Mouse (Mus musculus) ovary, postnatal 14 days (tissue): ENCODE data around the gene Dgkg.

Experiments used
- DNase-seq: peaks from one replicate; pipeline ENCODE4 v3.0.0; 2022; ENCODE audit warnings: low spot score

Gene Dgkg

DNA sequence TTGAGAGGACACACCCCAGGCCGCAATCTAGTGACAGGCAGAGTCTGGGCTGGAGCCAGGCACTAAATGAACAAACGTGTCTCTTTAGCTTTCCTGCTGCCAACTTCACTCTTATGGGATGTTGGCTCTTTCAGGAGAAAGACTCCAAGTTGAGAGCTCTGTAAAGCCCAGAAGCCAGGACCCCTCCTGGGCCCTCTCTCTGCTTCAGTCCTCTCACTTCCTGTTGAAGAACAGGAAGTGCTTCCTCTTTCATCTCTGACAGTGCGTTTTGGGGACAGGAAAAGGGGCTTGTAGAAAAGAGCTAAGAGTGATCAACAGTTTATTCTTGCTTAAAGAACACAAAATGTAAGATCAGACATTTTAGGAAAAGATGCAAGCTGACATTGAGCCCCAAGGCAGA is 159.0 kb downstream of the Dgkg start:
- DNase-seq = no peak

DNA sequence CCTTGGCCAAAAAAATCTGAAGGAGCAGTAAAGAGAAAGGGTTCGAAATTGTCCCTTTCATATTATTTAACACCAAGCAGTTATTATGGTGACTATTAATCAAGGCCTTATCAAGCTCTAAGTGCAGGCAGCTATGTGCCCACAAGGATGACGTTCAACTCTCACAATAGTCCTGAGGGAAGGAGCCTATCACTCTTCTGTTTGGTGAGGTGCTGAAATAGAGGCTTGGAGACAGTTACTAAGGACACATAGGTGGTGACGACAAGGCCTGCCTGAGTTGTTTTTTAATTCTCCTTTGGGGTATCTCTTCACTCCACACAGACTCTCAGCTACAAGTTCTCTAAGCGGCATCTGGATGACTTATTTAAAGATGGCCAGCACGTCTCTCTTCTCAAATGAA is 161.8 kb downstream of the Dgkg start:
- no peak for DNase-seq

DNA sequence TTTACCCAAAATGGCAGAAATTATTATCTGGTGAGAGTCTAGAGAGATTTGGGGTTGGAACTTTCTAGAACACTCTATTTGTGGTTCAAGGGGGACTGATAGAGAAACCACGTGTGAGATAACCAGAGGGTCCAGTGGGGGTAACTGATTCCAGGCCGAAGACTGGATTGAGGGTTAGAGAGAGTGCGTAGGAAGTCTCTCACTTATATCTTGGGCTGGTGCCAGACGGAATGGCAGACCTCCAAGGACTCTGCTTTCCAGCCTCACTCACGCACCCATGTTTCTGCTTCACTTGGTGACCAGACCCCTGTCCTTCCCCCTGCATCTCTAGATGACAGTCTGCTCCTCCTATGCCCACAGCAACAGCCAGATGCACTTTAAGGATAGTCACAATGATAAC is 162.2 kb downstream of the Dgkg start:
- DNase-seq = no peak

DNA sequence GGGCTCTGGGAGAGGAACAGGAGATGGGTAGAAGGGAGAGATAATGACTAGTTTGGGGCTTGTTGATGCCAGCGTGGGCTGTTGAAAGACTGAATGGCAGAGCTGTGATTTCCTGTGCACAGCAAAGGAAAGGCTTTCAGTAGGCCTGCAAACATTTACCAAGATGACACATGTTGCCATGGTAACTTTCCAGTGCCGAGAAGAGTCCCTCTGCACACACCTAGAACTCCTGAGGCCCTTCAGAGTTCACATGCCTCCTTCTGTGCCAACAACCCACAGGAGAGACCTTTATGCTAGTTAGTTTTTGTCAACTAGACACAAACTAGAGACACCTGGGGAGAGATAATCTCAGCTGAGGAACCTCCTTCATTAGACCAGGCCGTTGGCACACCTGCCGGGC is 163.6 kb downstream of the Dgkg start:
- no peak for DNase-seq

DNA sequence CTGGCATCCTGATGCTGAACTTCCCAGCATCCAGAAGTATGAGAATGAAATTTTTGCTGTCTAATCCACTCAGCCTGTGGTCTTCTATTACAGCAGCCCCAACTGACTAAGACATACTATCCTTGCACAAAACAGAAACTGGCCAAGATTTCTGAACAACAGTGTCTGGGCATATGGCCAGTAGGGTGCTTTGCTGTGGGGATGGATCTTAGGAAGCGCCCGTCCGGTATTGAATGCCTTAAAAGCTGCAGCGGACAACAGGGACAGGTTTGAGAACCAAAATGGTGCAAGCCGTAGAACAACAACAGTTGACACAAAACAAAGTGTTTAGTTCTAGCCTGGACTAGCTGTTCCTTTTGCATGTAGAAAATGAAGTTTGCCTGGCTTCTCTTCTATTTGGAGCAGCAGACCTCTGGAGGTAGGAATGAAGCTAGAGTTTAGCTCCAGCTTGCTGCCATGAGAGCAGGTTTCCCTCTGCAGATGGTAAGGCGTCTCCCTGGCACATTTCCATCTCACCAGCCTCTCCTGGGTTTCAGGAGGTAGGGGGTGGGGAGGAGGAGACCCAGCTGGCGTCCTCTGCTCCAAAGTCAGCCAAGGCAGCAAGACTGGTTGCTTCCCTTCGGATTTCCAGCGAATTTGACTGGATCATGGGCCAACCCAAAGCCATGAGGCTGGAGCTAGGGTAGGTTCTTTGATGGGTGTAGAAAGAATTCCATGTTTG is 165.4 kb downstream of the Dgkg start:
- DNase-seq = no peak

DNA sequence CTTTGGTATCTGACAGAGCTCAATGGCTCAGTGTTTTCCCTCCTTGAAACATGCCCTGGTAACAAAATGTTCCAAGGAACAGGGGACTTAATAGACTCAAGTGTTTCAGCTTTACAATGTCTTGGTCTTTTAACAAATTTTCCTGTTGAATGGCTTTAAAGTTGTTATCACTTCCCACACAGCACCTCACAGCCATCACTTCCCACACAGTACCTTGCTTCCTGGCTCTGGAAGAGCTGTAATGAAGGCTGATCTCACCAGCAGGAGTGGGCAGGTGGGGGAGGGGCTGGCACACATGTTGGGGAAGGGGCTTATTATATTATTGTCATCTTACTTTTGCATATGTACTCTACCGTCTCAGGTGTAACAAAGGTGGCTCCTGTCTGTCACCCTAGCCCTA is 173.1 kb downstream of the Dgkg start:
- DNase-seq = no peak

DNA sequence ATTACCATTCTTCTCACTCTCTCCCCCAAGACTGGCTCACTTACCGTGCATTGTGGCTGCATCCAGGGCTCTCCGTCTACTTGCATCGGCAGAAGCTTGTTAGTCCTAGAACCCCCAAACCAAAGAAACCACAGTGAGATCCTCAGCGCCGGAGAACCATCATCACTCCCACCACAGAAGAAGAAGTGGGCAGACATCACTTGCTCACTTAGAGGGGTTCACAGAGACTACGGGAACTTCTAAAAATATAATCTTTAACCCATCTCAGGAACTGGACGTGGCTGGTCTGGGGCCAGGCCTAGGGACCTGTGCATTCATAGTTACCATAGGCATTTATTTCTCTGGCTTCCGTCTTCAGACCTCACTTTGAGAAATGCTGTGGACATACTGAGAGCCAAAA is 177.7 kb downstream of the Dgkg start:
- DNase-seq = no peak

DNA sequence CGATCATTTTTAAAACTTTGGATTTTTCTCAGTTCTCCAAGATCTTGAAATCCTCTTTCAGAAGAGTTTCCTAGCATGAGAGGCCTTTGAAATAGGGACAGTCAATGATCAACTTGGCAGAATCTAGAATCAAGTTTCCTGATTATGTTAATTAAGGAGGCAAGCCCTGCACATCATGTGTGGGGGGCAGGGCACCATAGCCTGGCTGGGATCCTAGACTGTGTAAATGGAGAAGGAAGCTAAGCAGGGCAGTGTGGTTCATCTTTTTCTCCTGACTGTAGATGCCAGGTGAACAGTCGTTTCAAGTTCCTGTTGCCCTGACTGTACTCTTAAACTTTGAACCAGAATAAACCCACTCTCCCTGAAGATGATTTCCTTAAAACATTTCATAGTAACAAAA is 185.3 kb downstream of the Dgkg start:
- no peak for DNase-seq

DNA sequence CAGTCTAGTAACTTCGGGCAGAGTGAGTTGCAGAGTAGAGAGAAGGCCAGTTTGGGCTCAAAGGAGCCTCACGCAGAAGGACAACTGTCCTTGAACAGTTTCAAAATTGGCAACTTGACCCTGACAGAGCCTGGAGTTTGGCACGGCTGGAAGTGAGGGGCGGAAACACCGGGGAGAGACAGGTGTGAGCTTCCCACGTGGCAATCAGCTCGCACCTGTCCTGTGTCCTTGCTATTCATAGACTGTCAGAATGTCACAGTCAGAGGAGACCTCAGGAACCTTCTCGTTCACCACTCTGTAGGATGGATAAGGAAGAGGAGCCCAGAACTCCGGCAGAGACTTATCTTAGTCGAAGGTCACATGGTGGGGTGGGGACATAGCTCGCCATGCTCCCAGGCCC is 187.6 kb downstream of the Dgkg start:
- DNase-seq = no peak

DNA sequence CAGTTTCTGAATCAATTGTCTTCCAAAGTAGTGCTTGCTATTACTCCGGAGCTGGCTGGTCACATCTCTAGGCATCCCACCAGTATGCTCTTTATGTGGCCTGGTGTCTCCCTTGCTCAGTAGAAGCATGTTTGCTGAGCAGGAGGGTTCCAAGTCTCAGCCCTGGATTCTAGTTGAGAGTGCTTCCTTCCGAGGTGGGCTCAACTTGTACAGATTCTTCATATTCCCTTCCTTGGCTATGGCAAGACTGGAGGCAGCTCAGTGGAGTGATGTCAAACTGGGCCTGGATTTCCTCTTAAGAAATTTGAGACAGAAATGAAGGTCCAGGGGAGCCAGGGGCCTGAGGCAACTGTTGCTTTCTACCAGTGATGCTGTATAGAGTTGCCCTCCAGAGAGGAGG is 189.9 kb downstream of the Dgkg start:
- DNase-seq = no peak

DNA sequence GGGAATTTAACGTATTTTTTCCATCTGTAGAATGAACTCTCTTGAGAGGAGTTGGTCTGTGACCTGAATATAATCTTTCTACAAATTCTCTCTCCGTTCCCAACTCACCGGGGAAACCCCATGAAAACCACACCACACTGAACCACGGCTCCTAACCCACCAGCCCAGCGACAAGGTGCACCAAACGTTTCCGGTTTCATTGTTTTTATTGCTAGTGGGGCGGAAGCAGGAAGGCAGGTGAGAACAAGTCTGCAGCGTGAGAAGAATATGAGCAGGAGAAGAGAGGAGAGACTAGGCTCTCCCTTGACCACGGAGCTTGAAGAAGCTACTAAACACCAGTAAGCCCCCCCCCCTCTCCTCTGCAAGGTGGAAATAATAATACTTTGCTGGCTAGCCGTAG is 190.6 kb downstream of the Dgkg start:
- no peak for DNase-seq

DNA sequence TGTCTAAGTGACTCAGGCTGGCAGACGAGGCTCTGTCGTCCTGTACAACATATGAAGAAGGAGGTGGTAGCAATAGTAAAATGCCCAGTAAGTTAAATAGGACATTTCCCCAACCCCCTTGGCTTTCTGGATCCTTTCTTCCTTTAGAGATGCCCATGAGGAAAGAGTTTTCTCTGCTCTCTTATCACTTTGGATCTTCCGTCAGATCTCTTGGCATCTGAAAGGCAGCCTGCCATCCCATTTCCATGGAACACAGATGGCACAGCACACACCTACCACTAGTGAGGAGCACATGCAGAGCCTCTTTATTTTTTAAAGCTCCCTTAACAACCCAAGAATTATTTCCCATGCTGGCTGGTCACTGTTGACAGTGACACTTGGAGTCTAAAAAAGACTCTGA is 194.8 kb downstream of the Dgkg start:
- DNase-seq = no peak

DNA sequence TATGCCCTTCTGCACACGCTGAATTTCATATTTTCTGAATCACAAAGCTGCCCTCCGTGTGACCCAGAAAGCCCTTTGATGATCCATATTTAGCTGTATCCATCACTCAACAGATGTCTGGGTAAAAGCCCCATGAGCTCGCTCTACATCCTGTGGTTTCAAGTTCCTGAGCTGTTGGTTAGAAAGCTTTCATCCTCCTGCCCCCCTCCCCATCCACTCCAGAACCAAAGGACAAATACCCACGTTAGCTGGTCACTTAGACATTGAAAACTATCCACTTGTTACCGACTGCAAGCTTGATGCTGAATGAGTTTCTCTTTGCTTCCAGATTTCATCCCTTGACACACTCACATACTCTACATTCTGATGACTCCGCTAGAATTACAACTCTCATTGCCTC is 195.3 kb downstream of the Dgkg start:
- no peak for DNase-seq

DNA sequence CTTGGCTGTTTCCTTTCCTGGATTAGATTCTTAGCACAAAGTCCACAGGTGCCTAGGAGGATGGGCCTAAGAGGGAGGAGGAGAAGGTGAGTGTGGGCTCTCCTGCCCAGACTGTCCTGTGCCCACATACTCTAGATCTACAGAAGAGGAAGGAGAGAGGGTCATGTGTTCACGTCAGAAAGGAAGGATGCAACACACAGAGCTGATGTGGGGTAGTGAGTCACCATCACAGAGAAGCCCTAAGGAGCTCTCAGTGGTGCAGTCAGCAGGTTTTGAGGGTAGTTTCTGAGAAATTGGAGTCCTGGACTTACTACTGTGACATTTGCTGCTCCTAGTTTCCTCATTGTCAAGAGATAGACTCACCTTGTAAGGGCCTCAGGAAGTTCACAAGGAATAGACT is 196.1 kb downstream of the Dgkg start:
- no peak for DNase-seq

DNA sequence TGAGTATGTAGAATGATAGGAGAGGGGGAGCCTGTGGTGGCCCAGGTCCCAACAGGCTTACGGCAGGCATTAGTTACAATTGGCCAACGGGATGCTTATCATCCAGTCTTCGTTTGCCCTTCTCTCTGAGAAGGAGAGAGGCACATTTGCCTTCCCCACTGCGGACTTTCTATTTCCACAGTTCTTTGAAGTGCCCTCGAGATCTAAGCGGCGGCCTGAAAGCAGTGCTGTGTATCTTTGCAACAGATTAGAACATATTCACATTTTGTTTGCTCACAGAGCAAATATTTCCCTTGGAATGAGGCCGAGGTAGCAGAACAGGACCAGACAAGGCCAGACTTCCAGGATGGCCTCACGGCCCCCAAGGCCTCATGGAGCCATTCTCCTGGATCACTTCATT is 204.9 kb downstream of the Dgkg start:
- DNase-seq = no peak

DNA sequence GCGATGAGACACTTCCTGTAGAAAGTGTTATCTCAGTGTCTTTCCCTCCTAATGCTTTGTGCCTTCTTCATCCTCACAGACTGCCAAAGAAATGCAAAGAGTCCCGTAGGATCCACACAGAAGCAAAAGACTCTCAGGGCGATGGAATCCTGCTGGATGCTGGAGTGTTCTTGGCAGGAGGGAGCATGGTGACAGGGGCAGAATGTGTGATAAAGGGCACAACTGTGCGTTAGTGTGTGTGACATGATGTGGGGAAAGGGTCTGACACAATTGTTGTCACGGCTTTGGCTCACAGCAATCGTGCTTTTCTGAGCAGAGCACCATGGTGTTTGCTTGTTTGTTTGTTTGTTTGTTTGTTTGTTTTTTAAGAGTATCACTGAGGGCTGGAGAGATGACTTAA is 208.9 kb downstream of the Dgkg start:
- DNase-seq = no peak

DNA sequence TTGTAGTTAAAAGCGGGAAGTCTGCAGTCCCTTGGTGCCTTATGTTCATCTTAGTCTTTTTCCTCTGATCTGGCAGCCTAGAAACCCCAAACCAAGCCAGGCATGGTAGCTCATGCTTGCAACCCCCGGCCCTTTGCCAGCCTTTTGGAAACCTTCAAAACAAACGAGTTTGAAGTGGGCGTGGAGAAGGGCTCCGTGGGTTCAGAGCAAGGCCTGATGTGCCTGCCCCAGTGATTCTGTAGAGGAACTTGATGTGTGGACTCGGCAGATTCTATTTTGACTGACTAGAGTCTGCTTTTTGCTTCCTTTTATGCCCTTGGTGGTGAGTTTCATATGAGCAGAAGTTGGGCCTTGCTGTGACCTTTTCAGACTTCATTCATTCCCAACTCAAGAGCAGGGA is 212.2 kb downstream of the Dgkg start:
- no peak for DNase-seq

DNA sequence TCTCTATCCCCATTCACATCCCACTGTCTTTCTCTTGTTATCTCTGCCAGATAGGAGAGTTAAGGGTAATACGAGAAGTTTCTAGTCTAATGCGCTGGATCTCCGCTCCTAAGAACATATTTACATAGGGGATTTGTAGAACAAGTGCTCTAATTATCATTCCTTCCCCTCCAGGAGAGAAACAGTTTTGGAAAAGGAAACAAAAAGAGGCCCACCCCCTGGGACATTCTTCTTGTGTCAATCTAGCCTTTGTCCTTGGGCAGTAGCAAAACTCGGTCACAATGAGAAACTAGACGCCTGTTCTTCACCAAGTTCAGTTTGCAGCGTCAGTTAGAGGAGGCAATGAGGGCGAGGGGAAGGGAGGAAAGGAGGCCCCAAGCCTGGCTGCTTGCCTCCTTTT is 214.8 kb downstream of the Dgkg start:
- DNase-seq = no peak

DNA sequence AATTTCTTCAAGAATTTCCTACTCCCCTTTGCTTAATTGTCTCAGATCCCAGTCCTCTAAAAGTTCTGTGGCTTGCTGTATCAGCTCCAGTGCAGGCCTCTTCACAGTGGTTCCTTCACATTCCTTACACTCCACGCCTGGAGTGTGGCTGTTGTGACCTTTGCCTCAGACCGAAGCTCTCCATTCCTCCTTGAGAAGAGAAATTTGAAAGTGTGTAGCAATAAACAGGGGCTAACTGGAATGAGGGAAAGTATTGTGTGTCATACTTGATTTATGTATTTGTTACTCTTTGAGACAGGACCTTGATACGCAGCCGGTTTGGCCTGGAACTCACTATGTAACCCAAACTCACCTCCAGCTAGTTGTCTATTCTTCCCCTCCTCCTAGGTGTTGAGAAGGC is 215.7 kb downstream of the Dgkg start:
- no peak for DNase-seq

DNA sequence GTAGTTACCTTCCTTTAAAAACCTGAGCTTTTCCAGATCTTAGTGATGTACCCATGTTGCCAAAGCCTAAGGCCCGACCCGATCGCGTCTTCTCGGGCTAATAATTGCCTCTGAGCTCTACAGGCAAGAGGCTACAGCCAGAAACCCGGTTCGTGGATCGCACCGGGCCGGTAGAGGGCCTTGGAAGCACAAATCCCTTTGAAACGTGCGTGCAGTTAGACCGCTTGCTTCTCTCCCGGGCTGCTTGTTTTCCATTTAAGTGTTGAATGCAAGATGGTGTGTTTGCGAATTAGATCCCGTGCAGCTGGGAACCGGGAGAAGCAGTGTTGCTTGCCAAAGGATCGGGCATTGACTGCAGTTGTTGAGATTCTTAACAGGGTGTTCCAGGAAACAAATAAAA is 216.8 kb downstream of the Dgkg start:
- DNase-seq = peak; percentile 31

DNA sequence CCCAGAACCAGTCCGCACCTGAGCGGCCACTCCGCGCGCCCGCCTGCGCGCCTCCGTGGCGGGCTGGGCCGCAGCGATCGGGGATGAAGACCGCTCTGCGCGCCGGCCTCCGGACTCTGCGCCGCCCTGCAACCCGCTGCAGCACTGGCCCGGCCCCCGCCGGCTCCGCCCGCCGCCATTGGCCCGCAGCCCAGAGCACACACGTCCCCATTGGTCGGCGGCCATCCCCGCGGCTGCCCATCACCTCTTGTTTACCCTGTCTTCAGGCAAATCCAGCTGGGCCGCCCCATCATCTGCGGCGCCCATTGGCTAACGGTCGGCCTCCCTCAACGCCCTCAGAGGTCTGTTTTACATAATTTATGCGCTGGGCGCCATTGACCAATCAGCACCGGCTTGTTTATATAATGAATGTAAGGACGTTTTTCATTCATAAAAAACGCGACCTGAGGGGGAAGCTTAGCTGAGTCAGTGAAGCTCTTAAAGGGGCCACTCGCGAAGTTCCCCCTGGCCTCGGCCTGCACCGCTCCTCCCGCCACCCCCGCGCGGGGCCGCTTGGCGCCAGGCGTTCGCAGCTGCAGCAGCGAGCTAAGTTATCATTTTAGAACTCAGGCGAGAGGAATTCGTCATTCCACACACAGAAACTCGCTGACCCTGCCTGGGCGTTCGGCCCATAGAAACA is 217.4 kb downstream of the Dgkg start, which contains the start of gene Etv5:
Gene Etv5 (minus strand): TSS at position 221 of the 679 bp plus-strand sequence.
- DNase-seq = peak; percentile 97

DNA sequence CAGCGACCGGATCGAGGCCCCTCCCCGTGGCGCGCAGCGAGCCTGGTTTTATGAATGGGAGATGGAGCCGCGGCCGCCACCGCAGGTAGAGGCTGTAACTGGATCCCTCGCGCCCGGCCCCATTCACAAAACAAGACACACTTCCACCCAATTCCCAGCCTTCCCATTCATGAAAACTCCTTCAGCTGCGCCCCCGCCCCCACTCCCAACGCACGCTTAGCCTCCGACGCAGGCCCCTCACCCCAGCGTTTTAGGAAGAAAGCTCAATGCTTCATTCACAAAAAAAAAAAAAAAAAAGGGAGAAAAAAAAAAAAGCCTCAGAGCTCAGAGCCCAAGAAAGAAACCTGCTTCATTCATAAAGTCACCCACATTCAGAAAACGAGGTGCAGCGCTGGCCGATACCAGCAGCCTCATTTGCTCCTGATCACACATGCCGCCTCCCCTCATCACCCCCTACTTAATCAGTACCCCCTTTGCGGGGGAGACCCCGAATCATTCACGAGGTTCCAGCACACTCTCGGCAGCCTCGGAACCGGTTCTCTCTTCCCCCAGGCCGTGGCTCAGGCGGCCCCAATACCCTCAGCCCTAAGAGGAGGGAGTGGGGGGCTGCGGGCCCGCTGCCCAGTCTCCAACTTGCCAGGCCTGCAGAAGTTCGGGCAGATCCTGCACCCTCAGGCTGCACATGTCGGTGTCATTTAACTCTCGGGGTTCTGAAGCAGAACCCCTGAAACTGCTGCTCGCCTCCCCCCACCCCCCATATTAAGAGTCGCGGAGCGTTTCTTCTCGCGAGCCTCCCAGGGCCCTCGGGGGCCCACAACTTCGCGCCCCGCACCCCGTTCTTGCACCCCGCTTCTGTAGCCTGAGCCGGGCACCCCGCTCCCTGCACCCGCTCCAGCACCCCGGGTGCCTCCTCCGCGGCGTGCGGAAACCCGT is 218.3 kb downstream of the Dgkg start:
- peak; percentile 46 for DNase-seq

DNA sequence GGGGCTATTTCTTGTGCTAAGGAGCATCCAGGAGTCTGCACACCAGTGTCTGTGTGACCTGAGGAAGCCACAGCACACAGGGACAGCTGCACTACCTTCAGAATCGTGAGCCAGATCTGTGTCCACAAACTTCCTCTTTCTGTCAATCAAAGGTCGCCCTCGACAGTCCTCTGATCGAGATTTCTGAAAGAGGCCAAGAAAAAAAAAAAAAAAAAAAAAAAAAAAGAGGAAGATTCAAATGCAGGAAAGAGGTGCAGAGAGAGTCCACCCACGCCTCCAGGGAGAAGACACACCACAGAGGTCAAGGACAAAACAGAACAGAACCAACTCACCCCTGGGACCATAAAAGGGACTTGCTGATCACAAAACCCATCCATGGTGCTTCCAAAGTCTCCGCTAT is 220.9 kb downstream of the Dgkg start:
- no peak for DNase-seq
